Mouse (Mus musculus): ENCODE measurements around the gene Polr2g. TPM values are rescaled to one million over a fixed set of nuclear protein-coding genes. Genes with fewer than 3 reads are reported as not detected.

Polr2g gene
- polyA plus RNA-seq, 1 experiment from 2014 or later: 206 TPM

- no peak for ATAC-seq (ENCODE audit: insufficient number of reproducible peaks, low FRiP score, low TSS enrichment, low read depth)
- Histone ChIP-seq H3K9ac (ENCODE audit: low read length) (no peak overlapping the region), H3K27ac (replicated peaks; ENCODE audit: low read depth, low read length) (no peak overlapping the region), H3K4me3 (ENCODE audit: low read depth, low read length) (no peak overlapping the region), H3K4me1 (ENCODE audit: control insufficient read depth, insufficient read depth, low read length) (0 out of 2 replicates have a peak, but pooled peaks cover 4% of the 10 kb centered on the region), H3K9me3 (ENCODE audit: control insufficient read depth, low read length) (no peaks in the 10 kb centered on the region), H3K27me3 (ENCODE audit: control insufficient read depth, insufficient read depth, low read length) (no peaks in the 10 kb centered on the region), H3K4me2 (ENCODE audit: low read depth, severe bottlenecking) (no peak overlapping the region), H3K36me3 (ENCODE audit: control insufficient read depth, insufficient read depth, low read length) (peaks cover 7% of the 10 kb centered on the region; the same call in 1 of the 2 replicates)
- 92% methylated on average over 11 of the region's 11 CpGs for WGBS
- DNase-seq (ENCODE audit: low spot score): no peak
Observed at GRCm38 (mm10) chr19:8803879-8804660, 5.7 kb upstream of the Polr2g start.

GRCm38 (mm10) chr19:8803204-8803780 lies 4.9 kb upstream of the Polr2g start:
- Histone ChIP-seq H3K4me3 (ENCODE audit: low read depth, low read length) (0 out of 2 replicates have a peak overlapping the region, but pooled peaks have one; percentile 42), H3K4me2 (ENCODE audit: low read depth, severe bottlenecking) (peak overlapping the region; percentile 49), H3K27ac (replicated peaks; ENCODE audit: low read depth, low read length) (no peak overlapping the region), H3K27me3 (ENCODE audit: control insufficient read depth, insufficient read depth, low read length) (no peaks in the 10 kb centered on the region), H3K9ac (ENCODE audit: low read length) (no peak overlapping the region), H3K36me3 (ENCODE audit: control insufficient read depth, insufficient read depth, low read length) (peaks cover 6% of the 10 kb centered on the region; the same call in 1 of the 2 replicates), H3K9me3 (ENCODE audit: control insufficient read depth, low read length) (no peaks in the 10 kb centered on the region), H3K4me1 (ENCODE audit: control insufficient read depth, insufficient read depth, low read length) (0 out of 2 replicates have a peak, but pooled peaks cover 4% of the 10 kb centered on the region)
- ATAC-seq (ENCODE audit: insufficient number of reproducible peaks, low FRiP score, low TSS enrichment, low read depth): no peak
- DNase-seq (ENCODE audit: low spot score): no peak
- WGBS: 92% methylated on average over 9 of the region's 9 CpGs

- Histone ChIP-seq H3K36me3 (ENCODE audit: control insufficient read depth, insufficient read depth, low read length) (peaks cover 2% of the 10 kb centered on the region; the same call in 1 of the 2 replicates), H3K9ac (ENCODE audit: low read length) (peak within 1 kb of the TSS; percentile 57; the same call in 1 of the 2 replicates), H3K4me1 (ENCODE audit: control insufficient read depth, insufficient read depth, low read length) (peaks cover 9% of the 10 kb centered on the region; the same call in 1 of the 2 replicates), H3K9me3 (ENCODE audit: control insufficient read depth, low read length) (no peaks in the 10 kb centered on the region), H3K4me3 (ENCODE audit: low read depth, low read length) (peak within 1 kb of the TSS; percentile 42), H3K4me2 (ENCODE audit: low read depth, severe bottlenecking) (peak within 1 kb of the TSS; percentile 52), H3K27ac (replicated peaks; ENCODE audit: low read depth, low read length) (0 out of 2 replicates have a peak within 1 kb of the TSS, but pooled peaks have one; percentile 64), H3K27me3 (ENCODE audit: control insufficient read depth, insufficient read depth, low read length) (no peaks in the 10 kb centered on the region)
- under 1% methylated on average over 30 of the region's 30 CpGs for WGBS
- DNase-seq (ENCODE audit: low spot score) (peak; percentile 94), ATAC-seq (ENCODE audit: insufficient number of reproducible peaks, low FRiP score, low TSS enrichment, low read depth) (peak; percentile 95)
Observed at GRCm38 (mm10) chr19:8802130-8802821, 3.9 kb upstream of the Polr2g start, which contains the start of gene Zbtb3. Gene Zbtb3 (plus strand): TSS chr19:8802555.

GRCm38 (mm10) chr19:8798947-8799315 lies 554 bp upstream of the Polr2g start:
- Histone ChIP-seq H3K4me3 (ENCODE audit: low read depth, low read length) (no peak overlapping the region; the same call in 1 of the 2 replicates), H3K4me1 (ENCODE audit: control insufficient read depth, insufficient read depth, low read length) (peaks cover 9% of the 10 kb centered on the region; the same call in 1 of the 2 replicates), H3K9me3 (ENCODE audit: control insufficient read depth, low read length) (no peaks in the 10 kb centered on the region), H3K27ac (replicated peaks; ENCODE audit: low read depth, low read length) (no peak overlapping the region), H3K4me2 (ENCODE audit: low read depth, severe bottlenecking) (peak overlapping the region; percentile 83; the same call in 1 of the 2 replicates), H3K36me3 (ENCODE audit: control insufficient read depth, insufficient read depth, low read length) (peaks cover 11% of the 10 kb centered on the region), H3K9ac (ENCODE audit: low read length) (no peak overlapping the region), H3K27me3 (ENCODE audit: control insufficient read depth, insufficient read depth, low read length) (no peaks in the 10 kb centered on the region)
- no peak for DNase-seq (ENCODE audit: low spot score)
- no peak for ATAC-seq (ENCODE audit: insufficient number of reproducible peaks, low FRiP score, low TSS enrichment, low read depth)

- H3K36me3 ChIP-seq (ENCODE audit: control insufficient read depth, insufficient read depth, low read length): peaks cover 21% of the 10 kb centered on the region
- ATAC-seq (ENCODE audit: insufficient number of reproducible peaks, low FRiP score, low TSS enrichment, low read depth) (no peak), DNase-seq (ENCODE audit: low spot score) (no peak)
- no peaks in the 10 kb centered on the region for H3K27me3 ChIP-seq (ENCODE audit: control insufficient read depth, insufficient read depth, low read length)
- 86% methylated on average over 7 of the region's 7 CpGs for WGBS
- no peaks in the 10 kb centered on the region for H3K4me1 ChIP-seq (ENCODE audit: control insufficient read depth, insufficient read depth, low read length)
- no peak overlapping the region for H3K9ac ChIP-seq (ENCODE audit: low read length)
- no peak overlapping the region for H3K4me2 ChIP-seq (ENCODE audit: low read depth, severe bottlenecking)
- H3K9me3 ChIP-seq (ENCODE audit: control insufficient read depth, low read length): no peaks in the 10 kb centered on the region
- no peak overlapping the region for H3K27ac ChIP-seq (replicated peaks; ENCODE audit: low read depth, low read length)
- no peak overlapping the region for H3K4me3 ChIP-seq (ENCODE audit: low read depth, low read length)
Observed at GRCm38 (mm10) chr19:8790171-8790570, 8.2 kb downstream of the Polr2g start.

- 64% methylated on average over 1 of the region's 1 CpGs for WGBS
- Histone ChIP-seq H3K4me1 (ENCODE audit: control insufficient read depth, insufficient read depth, low read length) (no peaks in the 10 kb centered on the region), H3K9ac (ENCODE audit: low read length) (no peak overlapping the region), H3K4me2 (ENCODE audit: low read depth, severe bottlenecking) (no peak overlapping the region), H3K27ac (replicated peaks; ENCODE audit: low read depth, low read length) (no peak overlapping the region), H3K27me3 (ENCODE audit: control insufficient read depth, insufficient read depth, low read length) (no peaks in the 10 kb centered on the region), H3K4me3 (ENCODE audit: low read depth, low read length) (no peak overlapping the region), H3K9me3 (ENCODE audit: control insufficient read depth, low read length) (no peaks in the 10 kb centered on the region), H3K36me3 (ENCODE audit: control insufficient read depth, insufficient read depth, low read length) (peaks cover 12% of the 10 kb centered on the region)
- no peak for DNase-seq (ENCODE audit: low spot score)
- ATAC-seq (ENCODE audit: insufficient number of reproducible peaks, low FRiP score, low TSS enrichment, low read depth): no peak
Observed at GRCm38 (mm10) chr19:8789171-8789570, 9.2 kb downstream of the Polr2g start.

GRCm38 (mm10) chr19:8788521-8788920 lies 9.9 kb downstream of the Polr2g start:
- no peaks in the 10 kb centered on the region for H3K4me1 ChIP-seq (ENCODE audit: control insufficient read depth, insufficient read depth, low read length)
- WGBS: 20% methylated on average over 3 of the region's 3 CpGs
- no peaks in the 10 kb centered on the region for H3K9me3 ChIP-seq (ENCODE audit: control insufficient read depth, low read length)
- no peak overlapping the region for H3K27ac ChIP-seq (replicated peaks; ENCODE audit: low read depth, low read length)
- no peak for ATAC-seq (ENCODE audit: insufficient number of reproducible peaks, low FRiP score, low TSS enrichment, low read depth)
- H3K9ac ChIP-seq (ENCODE audit: low read length): no peak overlapping the region
- H3K27me3 ChIP-seq (ENCODE audit: control insufficient read depth, insufficient read depth, low read length): no peaks in the 10 kb centered on the region
- no peak for DNase-seq (ENCODE audit: low spot score)
- no peak overlapping the region for H3K4me2 ChIP-seq (ENCODE audit: low read depth, severe bottlenecking)
- H3K36me3 ChIP-seq (ENCODE audit: control insufficient read depth, insufficient read depth, low read length): peaks cover 5% of the 10 kb centered on the region
- H3K4me3 ChIP-seq (ENCODE audit: low read depth, low read length): no peak overlapping the region
